Mouse (Mus musculus): ENCODE measurements around the gene Herc1. TPM values are rescaled to one million over a fixed set of nuclear protein-coding genes. Genes with fewer than 3 reads are reported as not detected.
"Not testable (repeated sequence)": the region's sequence is repeated elsewhere in the genome, so short reads cannot be mapped to it uniquely, and the experiment has no call there.

Herc1 gene
- polyA plus RNA-seq, 1 experiment from 2014 or later = 22.3 TPM

DNA sequence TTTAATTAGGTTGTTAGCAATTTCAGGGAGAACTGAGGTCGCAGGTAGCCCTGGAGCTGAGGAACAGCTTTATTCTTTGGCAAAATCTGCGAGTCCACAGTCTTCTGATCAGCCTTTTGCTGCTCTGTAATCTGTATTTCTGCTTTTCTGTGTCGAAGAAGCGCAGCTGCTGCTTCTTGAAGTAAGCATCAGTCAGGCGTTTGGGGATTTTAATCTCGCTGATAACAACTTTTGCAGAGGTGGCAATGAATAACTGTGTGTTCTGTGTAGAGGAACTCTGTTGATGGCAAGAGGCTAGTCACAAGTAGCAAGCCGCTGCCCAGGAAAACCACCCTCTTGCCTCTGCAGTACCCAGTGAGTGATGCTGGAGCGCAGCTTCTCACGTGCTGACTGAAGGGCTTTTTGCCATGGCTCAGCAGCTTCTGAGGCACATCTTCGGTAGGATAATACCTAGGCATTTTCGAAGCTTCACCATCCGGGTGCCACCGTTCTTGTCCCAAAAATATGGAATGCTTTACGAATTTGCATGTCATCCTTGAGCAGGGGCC, 10.0 kb downstream of the Herc1 start:
- no peaks in the 10 kb centered on the region for H3K9me3 ChIP-seq
- peaks cover 9% of the 10 kb centered on the region for H3K4me1 ChIP-seq
- H3K27me3 ChIP-seq (ENCODE audit: insufficient read depth, poor library complexity, severe bottlenecking) = no peaks in the 10 kb centered on the region
- WGBS = 72% methylated on average over 14 of the region's 14 CpGs
- H3K4me3 ChIP-seq = no peak overlapping the region
- H3K36me3 ChIP-seq = no peaks in the 10 kb centered on the region
- no peak overlapping the region for H3K27ac ChIP-seq
- DNase-seq (ENCODE audit: low spot score) = no peak

DNA sequence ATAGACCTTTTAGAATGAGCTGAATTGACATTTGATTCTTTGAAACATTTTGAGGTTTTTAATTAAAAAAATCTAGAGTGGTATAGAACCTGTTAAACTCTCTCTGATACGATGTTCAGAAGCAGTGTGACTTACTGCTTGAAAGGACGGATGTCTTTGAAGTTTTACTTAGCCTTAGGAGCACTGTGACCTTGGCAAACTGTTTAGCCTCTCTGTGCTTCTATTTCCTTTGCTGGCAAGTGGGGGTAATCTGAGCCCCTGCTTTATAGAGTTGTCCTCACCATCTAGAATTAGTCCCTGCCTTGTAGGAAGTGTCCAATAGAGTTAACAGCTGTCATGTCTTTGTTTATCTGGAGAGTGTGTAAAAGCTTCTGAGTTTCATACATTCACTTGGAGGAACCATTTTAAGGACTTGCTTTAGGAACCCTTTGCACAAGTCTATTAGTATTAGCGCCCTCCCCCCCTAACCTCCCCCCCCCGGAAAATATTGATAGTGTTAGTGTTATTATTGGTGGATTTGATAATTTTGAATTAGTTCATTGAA, 18.7 kb downstream of the Herc1 start:
- 65% methylated on average over 4 of the region's 4 CpGs for WGBS
- no peak overlapping the region for H3K27ac ChIP-seq
- no peak overlapping the region for H3K4me3 ChIP-seq
- no peak for DNase-seq (ENCODE audit: low spot score)
- peaks cover 12% of the 10 kb centered on the region for H3K4me1 ChIP-seq
- H3K9me3 ChIP-seq = no peaks in the 10 kb centered on the region
- H3K27me3 ChIP-seq (ENCODE audit: insufficient read depth, poor library complexity, severe bottlenecking) = no peaks in the 10 kb centered on the region
- H3K36me3 ChIP-seq = peaks cover 19% of the 10 kb centered on the region

DNA sequence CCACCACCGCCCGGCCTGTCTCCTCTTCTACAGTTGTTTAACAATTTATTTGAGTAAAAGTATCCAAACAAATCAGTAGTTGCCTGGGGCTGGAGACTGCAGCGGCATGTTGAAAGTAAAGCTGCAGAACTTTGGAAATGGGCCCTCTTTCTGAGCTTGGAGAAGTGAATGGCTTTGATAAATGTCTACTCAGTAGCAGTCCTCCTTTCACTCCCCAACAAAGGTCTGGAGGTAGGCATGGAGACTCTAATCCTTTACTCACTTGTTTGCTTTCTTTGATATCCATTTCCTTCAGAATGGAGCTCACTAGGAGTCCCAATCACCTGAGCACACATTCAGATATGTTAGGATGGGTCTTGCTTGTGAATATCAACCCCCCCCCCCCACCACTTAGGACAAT, 20.1 kb downstream of the Herc1 start:
- Histone ChIP-seq H3K27ac (no peak overlapping the region), H3K4me1 (peaks cover 12% of the 10 kb centered on the region), H3K9me3 (no peaks in the 10 kb centered on the region), H3K27me3 (ENCODE audit: insufficient read depth, poor library complexity, severe bottlenecking) (no peaks in the 10 kb centered on the region), H3K4me3 (no peak overlapping the region), H3K36me3 (peaks cover 19% of the 10 kb centered on the region)
- DNase-seq (ENCODE audit: low spot score) = no peak
- 91% methylated on average over 3 of the region's 3 CpGs for WGBS

DNA sequence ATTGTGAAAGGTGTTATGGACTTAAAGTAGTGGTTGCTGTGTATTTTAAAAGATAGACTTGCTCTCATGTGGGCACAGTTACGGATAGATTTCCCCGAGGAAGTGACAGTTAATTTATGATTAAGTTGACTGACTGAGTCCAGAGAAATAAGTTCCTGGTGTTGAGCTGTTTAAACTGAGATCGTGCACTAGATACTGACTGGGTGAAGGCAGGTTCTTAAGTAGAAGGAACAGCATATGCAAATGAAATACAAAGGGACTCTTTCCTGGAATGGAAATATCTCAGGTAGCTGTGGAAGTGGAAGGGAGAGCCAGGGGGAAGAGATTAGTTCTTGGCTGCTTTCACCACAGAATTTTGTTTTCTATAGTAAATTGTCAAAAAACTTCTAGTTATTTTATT, 20.6 kb downstream of the Herc1 start:
- Histone ChIP-seq H3K27me3 (ENCODE audit: insufficient read depth, poor library complexity, severe bottlenecking) (no peaks in the 10 kb centered on the region), H3K4me3 (no peak overlapping the region), H3K27ac (no peak overlapping the region), H3K9me3 (no peaks in the 10 kb centered on the region), H3K4me1 (peaks cover 12% of the 10 kb centered on the region), H3K36me3 (peaks cover 19% of the 10 kb centered on the region)
- DNase-seq (ENCODE audit: low spot score) = no peak
- WGBS = 82% methylated on average over 3 of the region's 3 CpGs

DNA sequence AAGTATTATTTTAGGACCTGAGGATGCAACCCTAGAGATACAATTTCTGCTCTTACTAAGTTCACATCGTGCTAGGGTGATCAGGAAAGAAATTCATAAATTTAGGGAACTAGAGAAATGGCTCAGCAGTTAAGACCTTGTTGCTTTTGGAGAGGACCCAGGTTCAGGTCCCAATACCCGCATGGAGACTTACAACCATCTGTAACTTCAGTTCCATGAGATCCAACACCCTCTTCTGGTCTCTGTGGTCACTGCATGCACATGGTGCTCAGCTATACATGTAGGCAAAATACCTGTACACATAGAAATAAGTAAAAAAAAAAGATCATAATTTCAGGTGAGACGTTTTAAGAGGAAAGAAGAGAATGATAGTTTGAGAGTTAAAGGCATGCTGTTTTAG, 23.2 kb downstream of the Herc1 start:
- DNase-seq (ENCODE audit: low spot score) = no peak
- H3K36me3 ChIP-seq = peaks cover 30% of the 10 kb centered on the region
- 94% methylated on average over 3 of the region's 3 CpGs for WGBS
- H3K27ac ChIP-seq = no peak overlapping the region
- no peaks in the 10 kb centered on the region for H3K9me3 ChIP-seq
- no peak overlapping the region for H3K4me3 ChIP-seq
- H3K27me3 ChIP-seq (ENCODE audit: insufficient read depth, poor library complexity, severe bottlenecking) = no peaks in the 10 kb centered on the region
- H3K4me1 ChIP-seq = peaks cover 8% of the 10 kb centered on the region

DNA sequence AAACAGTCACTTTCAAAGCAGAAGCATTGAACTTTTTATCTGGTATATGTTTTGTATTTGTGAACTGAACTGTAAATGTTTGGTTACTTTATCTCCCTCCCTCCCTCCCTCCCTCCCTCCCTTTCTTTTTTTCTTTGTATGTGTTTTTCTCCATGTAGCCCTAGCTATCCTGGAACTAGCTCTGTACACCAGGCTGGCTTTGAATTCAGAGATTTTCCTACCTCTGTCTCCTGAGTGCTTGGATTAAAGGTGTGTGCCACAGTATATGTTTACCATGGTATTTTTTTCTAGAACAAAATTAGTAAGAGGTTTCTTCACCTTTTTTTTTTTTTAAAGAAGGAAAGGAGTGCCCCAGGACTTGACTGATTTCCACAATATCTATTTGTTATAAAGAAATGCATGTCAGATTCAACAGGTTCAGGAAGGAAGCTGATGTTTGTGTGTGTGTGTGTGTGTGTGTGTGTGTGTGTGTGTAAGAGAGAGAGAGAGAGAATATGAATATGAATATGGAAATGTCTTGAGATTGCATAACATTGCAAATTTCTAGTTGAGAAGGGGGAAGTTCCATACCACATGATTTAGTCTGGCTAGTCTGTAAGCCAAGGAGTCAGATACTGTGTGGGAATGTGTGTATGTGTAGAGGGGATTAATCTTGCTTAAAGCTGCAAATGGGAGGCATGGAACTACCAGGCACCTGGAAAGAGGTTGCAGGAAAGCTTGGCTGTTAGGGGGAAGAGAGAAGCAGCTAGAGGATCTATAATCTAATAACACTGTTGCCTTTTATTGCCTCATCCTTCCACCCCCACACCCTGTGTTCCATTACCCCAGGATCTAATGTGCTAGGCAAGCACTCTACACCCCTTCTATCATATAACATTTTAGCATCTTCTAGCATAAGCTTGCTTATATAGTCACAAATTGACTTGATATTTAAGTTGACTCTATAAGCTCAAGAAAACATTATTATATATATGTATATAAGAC, 24.5 kb downstream of the Herc1 start:
- Histone ChIP-seq H3K9me3 (no peaks in the 10 kb centered on the region), H3K36me3 (peaks cover 31% of the 10 kb centered on the region), H3K4me3 (no peak overlapping the region), H3K27ac (no peak overlapping the region), H3K27me3 (ENCODE audit: insufficient read depth, poor library complexity, severe bottlenecking) (no peaks in the 10 kb centered on the region), H3K4me1 (no peaks in the 10 kb centered on the region)
- no peak for DNase-seq (ENCODE audit: low spot score)

DNA sequence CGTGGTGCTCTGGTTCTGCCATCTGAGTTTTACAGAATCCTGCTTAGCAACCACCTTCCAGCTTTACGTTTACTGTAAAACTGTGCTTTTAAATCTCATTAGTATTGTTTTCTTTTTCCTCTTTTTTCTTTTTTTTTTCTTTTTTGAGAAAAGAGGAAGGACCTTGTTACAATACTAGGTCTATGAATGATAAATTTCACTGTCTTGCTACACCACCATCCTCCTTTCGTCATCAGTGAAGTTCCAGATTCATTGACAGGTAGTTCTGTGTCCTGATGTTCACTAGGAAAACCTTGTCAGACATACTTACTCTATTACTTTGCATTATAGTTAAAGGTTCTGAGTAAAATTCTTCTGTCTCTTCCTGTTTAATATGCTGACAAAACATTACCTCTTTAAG, 33.2 kb downstream of the Herc1 start:
- H3K4me3 ChIP-seq = no peak overlapping the region
- no peaks in the 10 kb centered on the region for H3K27me3 ChIP-seq (ENCODE audit: insufficient read depth, poor library complexity, severe bottlenecking)
- WGBS = 92% methylated on average over 3 of the region's 3 CpGs

DNA sequence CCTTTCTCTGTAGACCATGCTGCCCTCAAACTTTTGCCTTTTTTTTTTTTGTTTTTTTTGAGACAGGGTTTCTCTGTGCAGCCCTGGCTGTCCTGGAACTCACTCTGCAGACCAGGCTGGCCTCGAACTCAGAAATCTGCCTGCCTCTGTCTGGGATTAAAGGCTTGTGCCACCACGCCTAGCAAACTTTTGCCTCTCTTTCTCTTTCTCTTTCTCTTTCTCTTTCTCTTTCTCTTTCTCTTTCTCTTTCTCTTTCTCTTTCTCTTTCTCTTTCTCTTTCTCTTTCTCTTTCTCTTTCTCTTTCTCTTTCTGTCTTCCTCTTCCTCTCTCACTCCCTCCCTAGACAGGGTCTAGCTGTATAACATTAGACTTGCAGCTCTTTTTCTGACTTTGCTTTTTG, 40.1 kb downstream of the Herc1 start:
- not testable (repeated sequence) for H3K4me1 ChIP-seq; H3K4me3 ChIP-seq; DNase-seq (ENCODE audit: low spot score); H3K27me3 ChIP-seq (ENCODE audit: insufficient read depth, poor library complexity, severe bottlenecking); H3K27ac ChIP-seq; H3K9me3 ChIP-seq
- peaks cover 48% of the 10 kb centered on the region for H3K36me3 ChIP-seq
- 87% methylated on average over 2 of the region's 2 CpGs for WGBS

More for the DNA sequence above, 33.2 kb downstream of the Herc1 start:
- Histone ChIP-seq H3K4me1 (no peaks in the 10 kb centered on the region), H3K9me3 (no peaks in the 10 kb centered on the region), H3K36me3 (peaks cover 28% of the 10 kb centered on the region), H3K27ac (no peak overlapping the region)
- no peak for DNase-seq (ENCODE audit: low spot score)

DNA sequence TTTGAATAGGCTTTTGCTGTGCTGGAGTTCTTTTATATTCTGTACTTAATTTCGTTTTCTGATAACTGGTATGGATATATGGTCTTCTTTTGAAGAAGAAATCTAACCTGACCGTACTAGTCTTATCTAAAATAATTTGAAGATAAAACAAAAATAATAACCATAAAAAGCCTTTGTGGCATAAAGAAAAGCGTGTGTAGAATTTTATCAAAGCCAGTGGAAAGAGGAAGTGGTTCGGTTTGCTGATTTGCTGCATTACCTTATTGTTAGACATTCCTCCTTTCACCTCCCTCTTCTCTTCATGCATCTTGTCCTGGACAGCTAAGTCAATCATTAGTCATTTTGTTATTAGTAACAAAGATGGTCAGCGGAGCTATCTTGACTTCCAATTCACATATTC, 43.1 kb downstream of the Herc1 start:
- no peaks in the 10 kb centered on the region for H3K27me3 ChIP-seq (ENCODE audit: insufficient read depth, poor library complexity, severe bottlenecking)
- 89% methylated on average over 5 of the region's 5 CpGs for WGBS
- DNase-seq (ENCODE audit: low spot score) = no peak
- H3K4me3 ChIP-seq = no peak overlapping the region
- peaks cover 45% of the 10 kb centered on the region for H3K36me3 ChIP-seq
- no peaks in the 10 kb centered on the region for H3K9me3 ChIP-seq
- H3K4me1 ChIP-seq = no peaks in the 10 kb centered on the region
- no peak overlapping the region for H3K27ac ChIP-seq

DNA sequence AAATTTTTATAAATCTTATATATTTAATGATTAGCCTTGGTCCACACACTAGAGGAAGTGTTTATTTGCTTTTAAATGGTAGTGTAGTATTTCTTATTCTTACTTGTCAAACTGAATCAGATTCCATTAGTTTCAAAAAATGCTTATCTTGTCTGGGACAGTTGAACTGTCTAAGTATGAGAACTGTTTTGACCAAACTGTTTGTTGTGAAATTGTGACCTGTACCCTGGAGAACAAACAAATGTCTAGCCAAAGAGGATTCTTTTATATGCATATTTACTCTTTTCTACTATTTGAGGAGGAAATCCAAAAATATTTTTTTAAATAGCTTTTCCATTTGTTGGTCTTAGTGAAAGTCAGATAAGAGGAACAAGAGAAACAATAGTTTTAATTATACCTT, 73.2 kb downstream of the Herc1 start:
- Histone ChIP-seq H3K36me3 (peaks cover 9% of the 10 kb centered on the region), H3K27ac (no peak overlapping the region), H3K4me3 (no peak overlapping the region), H3K9me3 (no peaks in the 10 kb centered on the region), H3K27me3 (ENCODE audit: insufficient read depth, poor library complexity, severe bottlenecking) (no peaks in the 10 kb centered on the region), H3K4me1 (no peaks in the 10 kb centered on the region)
- DNase-seq (ENCODE audit: low spot score) = no peak

DNA sequence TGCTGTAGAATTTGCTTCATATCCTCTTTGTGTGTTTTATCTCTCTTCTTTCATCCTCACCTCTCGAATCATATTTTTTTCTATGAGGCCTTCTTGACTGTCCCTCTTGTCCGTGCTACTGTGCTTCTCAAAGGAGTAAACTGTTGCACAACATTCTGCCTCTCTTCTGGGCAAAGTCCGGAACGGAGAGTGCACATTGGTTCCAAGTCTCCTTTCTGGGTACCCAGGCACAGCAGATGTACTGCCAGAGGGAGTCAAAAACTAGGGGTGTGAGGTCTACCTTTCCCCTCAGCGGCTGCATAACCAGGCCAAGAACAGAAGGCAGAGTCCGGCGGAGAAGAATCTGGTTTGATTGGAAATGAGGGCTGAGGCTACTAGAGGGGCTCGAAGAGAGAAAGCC, 89.8 kb downstream of the Herc1 start:
- no peaks in the 10 kb centered on the region for H3K9me3 ChIP-seq
- H3K4me3 ChIP-seq = no peak overlapping the region
- peaks cover 46% of the 10 kb centered on the region for H3K36me3 ChIP-seq
- DNase-seq (ENCODE audit: low spot score) = no peak
- WGBS = 95% methylated on average over 8 of the region's 8 CpGs
- no peak overlapping the region for H3K27ac ChIP-seq
- no peaks in the 10 kb centered on the region for H3K4me1 ChIP-seq
- no peaks in the 10 kb centered on the region for H3K27me3 ChIP-seq (ENCODE audit: insufficient read depth, poor library complexity, severe bottlenecking)

DNA sequence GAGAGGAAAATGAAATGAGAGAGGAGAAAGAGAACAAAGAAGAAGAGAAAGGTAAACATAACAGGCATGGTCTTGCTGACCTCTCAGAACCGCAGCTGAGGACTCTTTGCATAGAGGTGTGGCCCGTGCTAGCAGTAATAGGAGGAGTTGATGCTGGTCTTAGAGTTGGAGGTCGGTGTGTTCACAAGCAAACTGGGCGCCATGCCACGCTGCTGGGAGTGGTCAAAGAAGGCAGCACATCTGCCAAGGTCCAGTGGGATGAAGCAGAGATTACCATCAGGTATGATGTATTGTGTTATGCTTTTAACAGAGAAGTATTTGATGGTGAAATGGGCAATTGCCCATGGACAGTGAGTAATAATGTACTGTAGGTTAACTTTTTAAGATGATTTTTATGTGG, 98.0 kb downstream of the Herc1 start:
- Histone ChIP-seq H3K4me1 (no peaks in the 10 kb centered on the region), H3K9me3 (no peaks in the 10 kb centered on the region), H3K4me3 (no peak overlapping the region), H3K27me3 (ENCODE audit: insufficient read depth, poor library complexity, severe bottlenecking) (no peaks in the 10 kb centered on the region), H3K27ac (no peak overlapping the region), H3K36me3 (peaks cover 46% of the 10 kb centered on the region)
- 84% methylated on average over 5 of the region's 5 CpGs for WGBS
- no peak for DNase-seq (ENCODE audit: low spot score)

DNA sequence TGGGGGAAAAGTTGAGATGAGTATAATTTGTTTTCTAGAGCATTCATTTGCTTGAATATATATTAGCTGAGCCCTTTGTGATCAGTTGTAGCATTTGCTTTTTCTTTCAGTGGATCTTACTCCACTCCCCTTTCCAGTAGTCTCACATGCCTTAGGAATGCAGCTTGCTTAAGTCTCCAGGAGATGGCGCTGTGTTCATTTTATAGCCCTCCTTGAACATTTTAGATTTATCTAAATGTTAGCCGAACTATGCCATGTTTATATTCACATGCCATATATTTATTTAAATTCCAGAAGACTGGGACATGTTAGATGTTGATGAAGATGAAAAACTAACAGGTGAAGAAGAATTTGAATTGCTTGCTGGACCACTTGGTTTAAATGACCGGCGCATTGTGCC, 114.8 kb downstream of the Herc1 start:
- Histone ChIP-seq H3K9me3 (no peaks in the 10 kb centered on the region), H3K36me3 (peaks cover 58% of the 10 kb centered on the region), H3K4me3 (no peak overlapping the region), H3K27me3 (ENCODE audit: insufficient read depth, poor library complexity, severe bottlenecking) (no peaks in the 10 kb centered on the region), H3K27ac (no peak overlapping the region), H3K4me1 (no peaks in the 10 kb centered on the region)
- 59% methylated on average over 4 of the region's 4 CpGs for WGBS
- no peak for DNase-seq (ENCODE audit: low spot score)

Measured in heart, embryonic 10.5 days (tissue).